Mouse (Mus musculus) forebrain, postnatal 0 days (tissue): ENCODE measurements around the gene Rasgrp1. TPM values are rescaled to one million over a fixed set of nuclear protein-coding genes. Genes with fewer than 3 reads are reported as not detected.

Source experiments
- ATAC-seq: fragments of 200-750 bp; cut with Nextera tagmentation; 2 replicates; pipeline ENCODE4 v1.8.0; 2017; ENCODE audit warnings: mild to moderate bottlenecking, moderate library complexity
- DNase-seq: peaks from one replicate; pipeline ENCODE4 v3.0.0-alpha.2; 2015
- H3K27ac ChIP-seq: fragments of 300-500 bp; sonication (generic); 2 replicates; pipeline ENCODE4 v1.5.1; 2014; ENCODE audit warnings: low read depth, mild to moderate bottlenecking, antibody characterized with exemption, low read length, moderate library complexity, mixed read lengths
- H3K27me3 ChIP-seq: fragments of 300-500 bp; sonication (generic); 2 replicates; pipeline ENCODE4 v1.6.1; 2014; ENCODE audit warnings: mild to moderate bottlenecking, low read length, mixed read lengths; ENCODE audit not compliant: insufficient read depth
- H3K36me3 ChIP-seq: fragments of 300-500 bp; sonication (generic); 2 replicates; pipeline ENCODE4 v1.6.1; 2014; ENCODE audit warnings: mild to moderate bottlenecking, moderate library complexity; ENCODE audit not compliant: insufficient read depth
- H3K4me1 ChIP-seq: fragments of 300-500 bp; sonication (generic); 2 replicates; pipeline ENCODE4 v1.6.1; 2014; ENCODE audit warnings: antibody characterized with exemption; ENCODE audit not compliant: insufficient read depth
- H3K4me2 ChIP-seq: fragments of 300-500 bp; sonication (generic); 2 replicates; pipeline ENCODE4 v1.6.1; 2014; ENCODE audit warnings: low read depth, mild to moderate bottlenecking, moderate library complexity
- H3K4me3 ChIP-seq: fragments of 300-500 bp; sonication (generic); 2 replicates; pipeline ENCODE4 v1.5.1; 2014; ENCODE audit warnings: low read depth, low read length, mixed read lengths
- H3K9ac ChIP-seq: fragments of 300-500 bp; sonication (generic); 2 replicates; pipeline ENCODE4 v1.6.1; 2014; ENCODE audit warnings: mild to moderate bottlenecking
- H3K9me3 ChIP-seq: fragments of 300-500 bp; sonication (generic); 2 replicates; pipeline ENCODE4 v1.6.1; 2016; ENCODE audit warnings: low read length
- CTCF ChIP-seq: sonication (generic); IDR thresholded peaks from 2 replicates; pipeline ENCODE4 v1.5.1; 2016; ENCODE audit warnings: antibody characterized with exemption, control low read depth, low read depth
- WGBS: fragments of 180-500 bp; shearing (Covaris S2); extraction: QIAGEN DNeasy Blood & Tissue Kit; methylation state at CpG from one replicate; pipeline ENCODE4 v1.1.7; 2014; 5-methylcytosine and 5-hydroxymethylcytosine counted together
- polyA plus RNA-seq: library from polyadenylated mRNA; unstranded; fragments of >200 nt; fragmentation: Nextera tagmentation; extraction: Ambion mirVana; gene quantifications from 2 replicates; pipeline ENCODE4 v1.2.1, GENCODE M21; 2015
- total RNA-seq: library from RNA; depleted of rRNA; stranded (reverse); fragments of >200 nt; gene quantifications from 2 replicates; pipeline ENCODE4 v1.2.3, GENCODE M21; 2014

Rasgrp1 gene
- total and polyA plus RNA-seq, 2 experiments from 2014 or later, result 9.5 to 16.6 TPM

DNA sequence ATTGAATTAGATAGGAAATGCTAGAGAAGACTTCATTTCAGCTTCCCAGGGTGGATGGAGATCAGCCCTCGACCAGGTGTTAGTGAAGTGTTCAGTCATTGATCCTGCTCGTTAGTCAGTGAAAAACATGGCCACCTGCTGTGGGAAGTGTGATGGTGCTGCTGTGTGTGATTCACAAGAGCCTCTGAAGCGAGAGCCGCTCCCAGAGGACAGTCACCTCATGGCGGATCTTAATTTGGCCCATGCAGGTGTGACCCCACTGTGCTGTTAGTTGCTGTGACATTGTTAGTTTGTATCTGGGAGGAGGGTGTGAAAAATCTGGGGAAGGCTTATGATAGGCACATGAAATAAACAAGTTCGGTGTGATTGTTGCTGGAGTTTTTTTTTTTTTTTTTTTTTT lies 7.3 kb upstream of the Rasgrp1 start:
- H3K36me3 ChIP-seq, result no peaks in the 10 kb centered on the region
- TF ChIP-seq CTCF, result no peak
- H3K9ac ChIP-seq, result no peak overlapping the region
- 38% methylated on average over 6 of the region's 6 CpGs for WGBS
- DNase-seq (no peak), ATAC-seq (peak; percentile 16)
- no peak overlapping the region for H3K27ac ChIP-seq
- no peaks in the 10 kb centered on the region for H3K27me3 ChIP-seq
- H3K9me3 ChIP-seq, result no peaks in the 10 kb centered on the region
- H3K4me1 ChIP-seq, result no peaks in the 10 kb centered on the region
- no peak overlapping the region for H3K4me2 ChIP-seq
- no peak overlapping the region for H3K4me3 ChIP-seq

DNA sequence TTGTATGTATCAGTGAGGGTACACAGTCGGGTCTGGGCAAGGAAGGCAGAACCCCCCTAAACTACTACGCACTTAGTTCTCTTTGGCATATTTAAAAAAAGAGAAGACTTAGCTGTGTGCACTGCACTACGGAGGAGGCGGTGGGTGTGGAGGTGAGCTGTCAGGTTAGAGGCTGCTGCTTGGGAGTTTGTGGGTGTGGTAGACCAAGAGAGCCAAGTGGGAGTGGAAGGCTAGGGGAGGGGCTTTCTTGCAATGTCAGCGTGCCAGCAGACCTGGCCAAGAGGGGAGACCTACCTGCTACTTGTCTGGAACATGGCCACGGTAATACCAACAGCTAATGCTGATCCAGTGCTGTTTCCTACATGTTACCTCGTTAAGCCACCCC lies 431 bp upstream of the Rasgrp1 start:
- peak; percentile 10; the same call in 1 of the 2 replicates for ATAC-seq
- no peak for DNase-seq
- Histone ChIP-seq H3K9me3 (no peaks in the 10 kb centered on the region), H3K36me3 (no peaks in the 10 kb centered on the region), H3K4me3 (no peak overlapping the region), H3K27me3 (0 out of 2 replicates have a peak, but pooled peaks cover 3% of the 10 kb centered on the region), H3K9ac (no peak overlapping the region), H3K4me2 (peak overlapping the region; percentile 97), H3K27ac (no peak overlapping the region), H3K4me1 (0 out of 2 replicates have a peak, but pooled peaks cover 4% of the 10 kb centered on the region)
- WGBS, result 29% methylated on average over 7 of the region's 7 CpGs
- TF ChIP-seq CTCF, result no peak

DNA sequence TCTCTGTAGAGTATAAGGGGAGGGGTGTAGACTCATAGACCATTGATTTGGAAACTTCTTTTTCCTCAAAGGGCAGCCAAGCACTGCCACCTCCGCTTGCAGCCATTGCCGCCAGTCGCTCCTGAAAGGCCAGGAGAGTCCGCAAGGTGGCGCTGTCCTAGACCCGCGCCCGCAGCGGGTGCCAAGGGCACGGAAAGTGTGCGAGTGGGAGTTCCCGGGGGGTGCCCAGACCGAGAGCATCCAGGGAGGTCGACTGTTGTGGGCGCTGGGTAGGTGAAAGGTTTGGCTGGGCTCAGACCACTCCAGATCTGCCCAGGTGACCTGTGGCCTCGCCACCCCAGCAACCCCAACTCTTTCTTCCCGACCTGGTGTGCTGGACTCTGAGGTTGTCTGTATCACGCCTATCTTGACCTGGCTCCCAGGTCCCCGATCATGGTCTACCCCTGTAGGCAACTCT lies 683 bp downstream of the Rasgrp1 start:
- Histone ChIP-seq H3K36me3 (no peaks in the 10 kb centered on the region), H3K9me3 (no peaks in the 10 kb centered on the region), H3K4me2 (peak overlapping the region; percentile 97), H3K4me1 (0 out of 2 replicates have a peak, but pooled peaks cover 4% of the 10 kb centered on the region), H3K4me3 (peak overlapping the region; percentile 51), H3K9ac (peak overlapping the region; percentile 53), H3K27ac (no peak overlapping the region), H3K27me3 (0 out of 2 replicates have a peak, but pooled peaks cover 3% of the 10 kb centered on the region)
- peak; percentile 65 for ATAC-seq
- WGBS, result under 1% methylated on average over 19 of the region's 19 CpGs
- peak; percentile 80 for DNase-seq
- peak; percentile 87 for TF ChIP-seq CTCF

DNA sequence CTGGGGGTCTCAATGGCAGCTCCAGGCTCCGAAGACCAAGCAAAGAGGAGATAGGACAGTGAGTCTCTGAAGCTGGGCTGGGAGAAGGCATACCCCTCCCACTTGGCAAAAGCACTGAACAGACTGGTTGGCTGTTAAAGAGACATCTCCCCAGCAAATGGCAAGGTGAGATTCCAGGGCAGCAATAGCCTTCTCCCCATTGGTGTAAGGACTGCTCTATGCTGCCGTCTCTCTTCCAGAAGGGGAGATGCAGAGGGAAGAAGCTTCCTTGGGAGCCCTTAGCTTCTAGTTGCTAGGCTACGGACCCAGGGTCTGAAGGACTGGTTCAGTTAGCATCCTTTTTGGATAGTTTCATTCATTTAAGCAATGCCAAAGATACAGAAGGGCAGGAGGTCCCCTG lies 4.3 kb downstream of the Rasgrp1 start:
- no peaks in the 10 kb centered on the region for H3K9me3 ChIP-seq
- 55% methylated on average over 3 of the region's 3 CpGs for WGBS

DNA sequence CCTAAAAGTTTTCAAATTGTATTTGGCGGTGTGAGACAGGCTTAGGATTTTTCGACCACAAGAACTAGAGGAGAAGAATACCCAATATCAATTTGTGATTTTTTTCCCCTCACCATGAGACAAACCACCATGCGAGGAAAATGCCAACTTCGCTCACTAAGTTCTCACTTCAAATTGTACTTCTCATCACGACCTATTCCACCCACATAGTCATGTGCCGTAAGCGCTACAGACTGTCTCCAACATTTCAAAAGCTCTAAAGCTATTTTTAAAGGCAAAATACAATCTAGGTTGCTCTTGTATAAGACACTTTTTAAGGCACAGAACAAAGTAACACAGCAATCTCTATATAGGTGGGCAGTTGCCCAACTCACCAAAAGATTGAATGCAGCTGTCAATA lies 4.9 kb downstream of the Rasgrp1 start:
- Histone ChIP-seq H3K4me3 (no peak overlapping the region), H3K9ac (no peak overlapping the region), H3K36me3 (no peaks in the 10 kb centered on the region), H3K27me3 (0 out of 2 replicates have a peak, but pooled peaks cover 3% of the 10 kb centered on the region), H3K9me3 (no peaks in the 10 kb centered on the region), H3K4me2 (no peak overlapping the region), H3K4me1 (0 out of 2 replicates have a peak, but pooled peaks cover 4% of the 10 kb centered on the region), H3K27ac (no peak overlapping the region)
- DNase-seq, result no peak
- 91% methylated on average over 7 of the region's 7 CpGs for WGBS
- ATAC-seq, result no peak
- TF ChIP-seq CTCF, result no peak

More for the DNA sequence above, 4.3 kb downstream of the Rasgrp1 start:
- Histone ChIP-seq H3K4me2 (no peak overlapping the region), H3K4me3 (no peak overlapping the region), H3K36me3 (no peaks in the 10 kb centered on the region), H3K27ac (no peak overlapping the region), H3K4me1 (0 out of 2 replicates have a peak, but pooled peaks cover 4% of the 10 kb centered on the region), H3K27me3 (0 out of 2 replicates have a peak, but pooled peaks cover 3% of the 10 kb centered on the region), H3K9ac (no peak overlapping the region)
- no peak for DNase-seq
- ATAC-seq, result peak; percentile 42; the same call in 1 of the 2 replicates
- TF ChIP-seq CTCF, result peak; percentile 38; the same call in 1 of the 2 replicates

DNA sequence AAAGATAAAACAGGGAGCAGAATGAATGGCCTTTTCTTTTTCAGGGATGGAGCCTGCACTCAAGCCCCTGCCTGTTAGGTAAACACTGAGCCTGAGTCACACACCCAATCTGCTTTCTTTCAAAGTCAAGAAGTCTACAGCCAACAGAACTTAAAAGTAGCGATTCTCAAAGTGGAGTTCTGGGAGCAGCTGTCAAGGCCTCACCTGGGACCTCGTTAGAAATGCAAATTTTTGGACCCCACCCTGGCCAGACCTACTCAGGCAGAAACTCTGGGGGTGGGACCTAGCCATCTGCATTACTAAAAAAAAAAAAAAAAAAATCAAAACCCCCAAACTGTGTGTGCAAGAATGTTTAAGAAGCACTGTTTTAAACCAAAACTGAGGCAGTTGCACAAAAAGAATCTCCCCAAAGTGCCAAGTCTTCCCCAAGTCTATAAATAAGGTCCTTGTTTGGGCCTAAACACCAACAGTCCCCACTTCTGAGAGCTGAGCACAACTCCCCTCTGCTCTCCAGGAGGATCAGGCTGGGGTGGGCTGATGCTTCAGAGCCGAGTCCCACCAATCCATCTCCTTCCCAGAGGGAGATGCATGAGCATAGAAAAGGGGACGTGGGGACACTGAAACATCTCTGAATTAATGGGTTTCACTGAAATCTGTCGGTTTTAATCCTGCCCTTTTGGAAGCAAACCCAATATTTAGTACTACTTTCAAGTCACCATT lies 5.7 kb downstream of the Rasgrp1 start:
- WGBS, result 64% methylated on average over 5 of the region's 5 CpGs
- H3K27ac ChIP-seq, result no peak overlapping the region
- no peaks in the 10 kb centered on the region for H3K9me3 ChIP-seq

DNA sequence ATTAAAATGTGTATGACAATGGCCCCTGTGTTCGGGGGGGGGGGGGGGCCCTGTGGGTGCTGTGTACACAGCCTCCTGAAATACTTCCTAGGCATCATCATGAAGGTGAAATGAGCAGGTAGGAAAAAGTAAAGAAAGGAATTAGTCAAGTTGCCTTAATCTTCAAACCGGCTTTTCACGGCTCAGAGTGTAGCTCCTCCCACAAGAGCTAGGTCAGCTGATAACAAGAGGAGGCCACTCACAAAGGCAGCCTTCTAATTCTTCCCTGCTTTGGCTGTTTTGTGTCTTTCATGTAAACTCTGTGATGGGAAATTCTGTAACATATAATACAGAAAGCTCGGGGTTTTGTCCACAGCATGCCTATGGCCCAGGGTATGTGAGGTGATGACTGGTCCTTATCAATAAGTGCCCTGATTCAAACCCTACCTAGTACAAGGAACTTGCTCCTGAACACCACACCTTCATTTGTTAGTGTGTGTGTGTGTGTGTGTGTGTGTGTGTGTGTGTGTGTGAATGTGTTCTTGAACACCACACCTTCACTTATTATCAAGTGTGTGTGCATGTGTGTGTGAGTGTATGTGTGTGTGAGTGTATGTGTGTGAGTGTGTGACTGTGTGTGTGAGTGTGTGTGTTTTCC lies 7.1 kb downstream of the Rasgrp1 start:
- Histone ChIP-seq H3K27ac (no peak overlapping the region), H3K27me3 (no peaks in the 10 kb centered on the region), H3K9ac (no peak overlapping the region), H3K36me3 (no peaks in the 10 kb centered on the region), H3K4me2 (no peak overlapping the region), H3K4me3 (no peak overlapping the region), H3K4me1 (no peaks in the 10 kb centered on the region), H3K9me3 (no peaks in the 10 kb centered on the region)
- TF ChIP-seq CTCF, result no peak
- 34% methylated on average over 4 of the region's 4 CpGs for WGBS
- no peak for ATAC-seq
- no peak for DNase-seq

More for the DNA sequence above, 5.7 kb downstream of the Rasgrp1 start:
- no peak for TF ChIP-seq CTCF
- H3K27me3 ChIP-seq, result no peaks in the 10 kb centered on the region
- no peaks in the 10 kb centered on the region for H3K36me3 ChIP-seq
- H3K4me2 ChIP-seq, result no peak overlapping the region
- 0 out of 2 replicates have a peak, but pooled peaks cover under 1% of the 10 kb centered on the region for H3K4me1 ChIP-seq
- ATAC-seq (no peak), DNase-seq (no peak)
- no peak overlapping the region for H3K9ac ChIP-seq
- H3K4me3 ChIP-seq, result no peak overlapping the region
